Mouse (Mus musculus) B cell, adult 62 days (primary cell): ENCODE results near the gene Sptlc2. TPM values are rescaled to one million over a fixed set of nuclear protein-coding genes. Genes with fewer than 3 reads are reported as not detected.

Experiments
- total RNA-seq: library from RNA; stranded (reverse); gene quantifications from 4 replicates; pipeline ENCODE4 v1.2.4, GENCODE M21; 2023

Gene Sptlc2
- 78.2 to 104 TPM (median 87.9 TPM) in 4 replicates for total RNA-seq

DNA sequence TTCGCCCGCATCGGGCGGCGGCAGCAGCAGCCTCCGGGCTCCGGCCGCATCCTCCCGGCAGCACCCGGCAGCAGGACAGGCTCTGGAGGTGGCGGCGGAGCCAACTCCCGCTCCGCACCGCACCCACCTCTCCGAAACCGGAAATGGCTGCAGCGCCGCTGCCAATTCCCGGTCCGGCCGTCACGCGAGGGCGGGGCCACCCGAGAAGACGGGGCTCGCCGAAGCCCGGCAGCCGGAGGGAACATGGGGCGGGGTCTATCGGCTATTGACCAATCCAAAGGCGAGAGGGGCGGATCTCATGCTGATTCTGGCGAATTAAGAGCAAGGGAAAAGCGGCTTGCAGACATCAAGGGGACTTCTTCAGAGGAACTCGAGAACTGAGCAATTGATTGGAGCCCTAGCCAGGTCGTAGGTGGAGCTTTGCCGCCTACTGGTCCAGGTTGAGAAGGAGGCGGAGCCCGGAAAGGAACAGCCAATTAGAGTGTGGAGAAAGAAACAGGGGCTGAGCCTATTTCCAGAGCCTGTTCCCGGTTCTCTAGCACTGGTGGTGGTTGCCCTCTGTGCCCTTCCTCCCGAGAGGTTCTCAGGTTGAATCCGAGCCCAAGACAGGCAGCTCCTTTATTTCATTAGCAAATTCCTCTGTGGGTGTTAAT is at the start of gene Sptlc2:
TSS of gene Sptlc2 (minus strand) at position 234 of the 653 bp plus-strand sequence.

DNA sequence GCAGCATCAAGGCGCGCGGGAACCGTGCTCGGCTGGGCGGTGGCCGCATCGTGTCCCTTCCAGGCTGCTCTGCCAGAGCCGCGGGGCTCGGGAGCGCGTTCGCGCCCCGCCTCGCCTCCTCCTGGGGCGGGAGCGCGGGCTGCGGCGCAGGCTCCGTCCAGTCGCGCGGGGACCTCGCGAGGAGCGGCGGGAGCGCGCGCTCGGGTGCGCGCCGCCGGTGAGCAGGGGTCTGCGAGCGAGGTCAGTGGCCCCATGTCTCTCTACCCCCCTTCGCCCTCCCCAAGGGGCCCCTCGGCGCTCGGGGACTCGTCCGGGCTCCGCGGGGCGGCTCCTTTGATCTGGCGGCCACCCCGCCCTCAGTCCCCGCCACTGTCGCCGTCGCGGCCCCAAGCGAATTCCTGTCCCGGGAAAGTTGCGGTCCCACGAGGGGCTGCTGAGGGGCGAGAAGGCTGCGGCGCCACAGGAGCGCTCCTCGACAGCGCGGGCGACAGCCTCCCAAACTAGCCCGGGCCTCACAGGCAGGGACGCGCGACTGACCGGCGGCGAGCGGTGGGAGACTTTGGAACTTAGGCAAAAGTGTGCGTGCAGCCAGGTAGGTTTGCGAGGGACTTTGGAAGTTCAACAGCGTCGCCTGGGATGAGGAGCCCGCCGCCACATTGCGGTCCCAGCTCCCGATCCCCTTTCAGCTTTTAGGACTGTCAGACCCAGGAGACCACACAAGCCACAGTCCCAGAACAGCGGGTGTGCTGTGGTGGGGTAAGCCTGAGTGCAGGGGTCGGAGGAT is 88.3 kb downstream of the Sptlc2 start, which contains the start of gene Ism2:
TSS of gene Ism2 (minus strand) at position 49 of the 784 bp plus-strand sequence.

DNA sequence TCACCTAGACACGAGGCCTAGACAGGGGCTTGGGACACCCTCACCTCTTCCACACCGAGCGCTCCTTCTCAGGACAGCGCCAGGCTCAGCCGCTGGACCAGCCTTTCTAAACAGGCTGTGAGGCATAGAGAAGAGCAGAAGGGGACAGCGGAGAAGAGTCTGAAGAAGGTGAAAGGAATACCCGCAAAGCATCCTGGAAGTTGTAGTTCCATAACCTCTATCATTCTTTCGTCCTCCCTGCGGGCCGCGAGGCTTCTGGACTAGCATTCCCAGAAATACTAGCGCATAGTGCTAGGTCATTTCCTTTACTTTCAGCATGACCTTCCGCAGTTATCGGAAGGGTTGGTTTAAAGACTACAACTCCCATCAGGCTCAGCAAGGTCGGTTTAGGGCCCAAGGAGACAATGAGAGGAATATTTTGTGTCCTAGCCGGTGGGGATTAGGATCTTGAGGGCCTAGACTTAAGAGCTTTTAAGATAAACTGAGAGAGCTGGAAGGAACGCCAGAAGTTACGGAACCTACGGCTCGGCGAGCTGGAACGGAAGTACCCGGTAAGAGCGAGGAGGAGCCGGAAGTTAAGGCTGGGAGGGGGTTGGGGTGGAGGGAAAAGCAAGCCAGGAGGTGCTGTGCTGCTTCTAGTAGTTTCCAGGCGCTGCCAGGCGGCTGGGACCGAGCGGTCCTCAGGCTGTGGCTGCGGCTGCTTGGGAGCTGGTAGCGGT is 121.9 kb downstream of the Sptlc2 start, which contains the start of the genes Vipas39 and Ahsa1:
TSS of gene Vipas39 (minus strand) at position 149 of the 719 bp plus-strand sequence.
TSS of gene Ahsa1 (plus strand) at position 372 of the 719 bp plus-strand sequence.

Other genes starting within 250 kb of the Sptlc2 start
- gene Gstz1, start 241.2 kb downstream of the Sptlc2 start, total RNA-seq: 15.3 to 17.9 TPM (median 16.6 TPM) in 4 replicates
- gene Pomt2, start 240.4 kb downstream of the Sptlc2 start, total RNA-seq: 5.6 to 6.6 TPM (median 6.2 TPM) in 4 replicates
- 1.1 to 1.8 TPM (median 1.2 TPM) in 4 replicates for gene Samd15, start 188.6 kb downstream of the Sptlc2 start, total RNA-seq
- 35.7 to 35.9 TPM (median 35.8 TPM) in 4 replicates for gene Tmed8, start 187.9 kb downstream of the Sptlc2 start, total RNA-seq
- gene Noxred1, start 149.6 kb downstream of the Sptlc2 start, total RNA-seq: 5.0 to 10.2 TPM (median 8.7 TPM) in 4 replicates
- 33.1 to 41.1 TPM (median 36.1 TPM) in 4 replicates for gene Vipas39, start 122.1 kb downstream of the Sptlc2 start, total RNA-seq
- gene Ahsa1, start 121.9 kb downstream of the Sptlc2 start, total RNA-seq: 105 to 126 TPM (median 114 TPM) in 4 replicates
- gene Ism2, start 88.7 kb downstream of the Sptlc2 start, total RNA-seq: not detected in 4 replicates
- gene Slirp, start 55.5 kb upstream of the Sptlc2 start, total RNA-seq: 30.0 to 33.7 TPM (median 33.2 TPM) in 4 replicates
- 79.2 to 103 TPM (median 90.0 TPM) in 4 replicates for gene Alkbh1, start 55.7 kb upstream of the Sptlc2 start, total RNA-seq
- gene Snw1, start 83.9 kb upstream of the Sptlc2 start, total RNA-seq: 85.7 to 95.8 TPM (median 89.9 TPM) in 4 replicates
- not detected in 4 replicates for gene Gm5788, start 106.4 kb upstream of the Sptlc2 start, total RNA-seq
- not detected in 4 replicates for gene Gm8300, start 126.0 kb upstream of the Sptlc2 start, total RNA-seq
- not detected in 4 replicates for gene Oog1, start 214.3 kb upstream of the Sptlc2 start, total RNA-seq
- not detected in 4 replicates for gene Gm4027, start 230.5 kb upstream of the Sptlc2 start, total RNA-seq